Mouse (Mus musculus): Measurements from ENCODE around the gene Magi1. TPM values are rescaled to one million over a fixed set of nuclear protein-coding genes. Genes with fewer than 3 reads are reported as not detected.

The Magi1 gene
- polyA plus RNA-seq, 1 experiment from 2014 or later: 1.9 TPM

- WGBS (ENCODE audit: insufficient replicate concordance): 45% methylated on average over 7 of the region's 7 CpGs
- peak overlapping the region; percentile 6; the same call in 1 of the 2 replicates for H3K9ac ChIP-seq (replicated peaks)
- H3K27ac ChIP-seq (ENCODE audit: low read depth): peak overlapping the region; percentile 71
- no peak overlapping the region for H3K4me3 ChIP-seq (ENCODE audit: low read depth, low read length)
- peak; percentile 54; the same call in 1 of the 2 replicates for ATAC-seq
- no peak for DNase-seq
- no peak for TF ChIP-seq EP300 (IDR thresholded peaks at IDR 0.05; ENCODE audit: low read depth)
- TF ChIP-seq CTCF (IDR thresholded peaks at IDR 0.05; ENCODE audit: low read depth): no peak
- H3K9me3 ChIP-seq (ENCODE audit: low read length): no peaks in the 10 kb centered on the region
- H3K27me3 ChIP-seq (ENCODE audit: insufficient read depth, low read length): no peaks in the 10 kb centered on the region
- H3K4me2 ChIP-seq (ENCODE audit: low read depth, low read length): peak overlapping the region; percentile 47
- H3K4me1 ChIP-seq (ENCODE audit: insufficient read depth): peaks cover 13% of the 10 kb centered on the region; the same call in 1 of the 2 replicates
- H3K36me3 ChIP-seq (replicated peaks; ENCODE audit: insufficient read depth, low read length): no peaks in the 10 kb centered on the region
Measured at GRCm38 (mm10) chr6:94231367-94231766, 52.4 kb downstream of the Magi1 start.

GRCm38 (mm10) chr6:94230918-94231317 is 52.8 kb downstream of the Magi1 start:
- Histone ChIP-seq H3K4me2 (ENCODE audit: low read depth, low read length) (peak overlapping the region; percentile 47), H3K4me3 (ENCODE audit: low read depth, low read length) (no peak overlapping the region), H3K27me3 (ENCODE audit: insufficient read depth, low read length) (no peaks in the 10 kb centered on the region), H3K27ac (ENCODE audit: low read depth) (peak overlapping the region; percentile 71), H3K4me1 (ENCODE audit: insufficient read depth) (peaks cover 14% of the 10 kb centered on the region; the same call in 1 of the 2 replicates), H3K9me3 (ENCODE audit: low read length) (no peaks in the 10 kb centered on the region), H3K9ac (replicated peaks) (no peak overlapping the region; the same call in 1 of the 2 replicates), H3K36me3 (replicated peaks; ENCODE audit: insufficient read depth, low read length) (no peaks in the 10 kb centered on the region)
- whole genome bisulfite sequencing (ENCODE audit: insufficient replicate concordance): 49% methylated on average over 3 of the region's 3 CpGs
- peak; percentile 19; the same call in 1 of the 2 replicates for ATAC-seq
- no peak for DNase-seq
- no peak for TF ChIP-seq CTCF (IDR thresholded peaks at IDR 0.05; ENCODE audit: low read depth)
- TF ChIP-seq EP300 (IDR thresholded peaks at IDR 0.05; ENCODE audit: low read depth): no peak

- Histone ChIP-seq H3K4me1 (ENCODE audit: insufficient read depth) (peaks cover 20% of the 10 kb centered on the region), H3K9ac (replicated peaks) (no peak overlapping the region), H3K36me3 (replicated peaks; ENCODE audit: insufficient read depth, low read length) (no peaks in the 10 kb centered on the region), H3K4me2 (ENCODE audit: low read depth, low read length) (no peak overlapping the region), H3K9me3 (ENCODE audit: low read length) (no peaks in the 10 kb centered on the region), H3K27me3 (ENCODE audit: insufficient read depth, low read length) (no peaks in the 10 kb centered on the region), H3K4me3 (ENCODE audit: low read depth, low read length) (no peak overlapping the region), H3K27ac (ENCODE audit: low read depth) (no peak overlapping the region)
- no peak for TF ChIP-seq CTCF (IDR thresholded peaks at IDR 0.05; ENCODE audit: low read depth)
- no peak for TF ChIP-seq EP300 (IDR thresholded peaks at IDR 0.05; ENCODE audit: low read depth)
- ATAC-seq (no peak), DNase-seq (no peak)
- 50% methylated on average over 3 of the region's 3 CpGs for WGBS (ENCODE audit: insufficient replicate concordance)
Measured at GRCm38 (mm10) chr6:94230129-94230528, 53.6 kb downstream of the Magi1 start.

GRCm38 (mm10) chr6:94226262-94226661 is 57.5 kb downstream of the Magi1 start:
- DNase-seq: no peak
- Histone ChIP-seq H3K9me3 (ENCODE audit: low read length) (no peaks in the 10 kb centered on the region), H3K4me1 (ENCODE audit: insufficient read depth) (peaks cover 22% of the 10 kb centered on the region), H3K4me2 (ENCODE audit: low read depth, low read length) (no peak overlapping the region), H3K9ac (replicated peaks) (no peak overlapping the region), H3K36me3 (replicated peaks; ENCODE audit: insufficient read depth, low read length) (no peaks in the 10 kb centered on the region), H3K27ac (ENCODE audit: low read depth) (no peak overlapping the region), H3K27me3 (ENCODE audit: insufficient read depth, low read length) (no peaks in the 10 kb centered on the region), H3K4me3 (ENCODE audit: low read depth, low read length) (no peak overlapping the region)
- TF ChIP-seq CTCF (IDR thresholded peaks at IDR 0.05; ENCODE audit: low read depth) (no peak), EP300 (IDR thresholded peaks at IDR 0.05; ENCODE audit: low read depth) (no peak)
- WGBS (ENCODE audit: insufficient replicate concordance): 68% methylated on average over 6 of the region's 6 CpGs
- ATAC-seq: no peak

GRCm38 (mm10) chr6:94225832-94226231 is 57.9 kb downstream of the Magi1 start:
- ATAC-seq (no peak), DNase-seq (no peak)
- no peaks in the 10 kb centered on the region for H3K36me3 ChIP-seq (replicated peaks; ENCODE audit: insufficient read depth, low read length)
- H3K4me1 ChIP-seq (ENCODE audit: insufficient read depth): peaks cover 22% of the 10 kb centered on the region
- H3K27me3 ChIP-seq (ENCODE audit: insufficient read depth, low read length): no peaks in the 10 kb centered on the region
- H3K27ac ChIP-seq (ENCODE audit: low read depth): no peak overlapping the region
- TF ChIP-seq EP300 (IDR thresholded peaks at IDR 0.05; ENCODE audit: low read depth) (no peak), CTCF (IDR thresholded peaks at IDR 0.05; ENCODE audit: low read depth) (no peak)
- no peak overlapping the region for H3K4me2 ChIP-seq (ENCODE audit: low read depth, low read length)
- H3K4me3 ChIP-seq (ENCODE audit: low read depth, low read length): no peak overlapping the region
- no peaks in the 10 kb centered on the region for H3K9me3 ChIP-seq (ENCODE audit: low read length)
- H3K9ac ChIP-seq (replicated peaks): no peak overlapping the region
- 33% methylated on average over 3 of the region's 3 CpGs for WGBS (ENCODE audit: insufficient replicate concordance)

- DNase-seq: peak; percentile 29
- no peak overlapping the region for H3K4me2 ChIP-seq (ENCODE audit: low read depth, low read length)
Measured at GRCm38 (mm10) chr6:94225091-94225490, 58.6 kb downstream of the Magi1 start.

More at GRCm38 (mm10) chr6:94225091-94225490, 58.6 kb downstream of the Magi1 start:
- ATAC-seq: no peak
- Histone ChIP-seq H3K27me3 (ENCODE audit: insufficient read depth, low read length) (no peaks in the 10 kb centered on the region), H3K9me3 (ENCODE audit: low read length) (no peaks in the 10 kb centered on the region), H3K4me3 (ENCODE audit: low read depth, low read length) (no peak overlapping the region), H3K36me3 (replicated peaks; ENCODE audit: insufficient read depth, low read length) (no peaks in the 10 kb centered on the region), H3K4me1 (ENCODE audit: insufficient read depth) (peaks cover 17% of the 10 kb centered on the region), H3K9ac (replicated peaks) (no peak overlapping the region), H3K27ac (ENCODE audit: low read depth) (no peak overlapping the region)
- WGBS (ENCODE audit: insufficient replicate concordance): 61% methylated on average over 6 of the region's 6 CpGs
- no peak for TF ChIP-seq CTCF (IDR thresholded peaks at IDR 0.05; ENCODE audit: low read depth)
- TF ChIP-seq EP300 (IDR thresholded peaks at IDR 0.05; ENCODE audit: low read depth): no peak
